Mouse (Mus musculus) kidney, embryonic 14.5 days (tissue): ENCODE results near the gene Gm9857. TPM values are rescaled to one million over a fixed set of nuclear protein-coding genes. Genes with fewer than 3 reads are reported as not detected.

Experiments used
- ATAC-seq: fragments of 200-750 bp; cut with Nextera tagmentation; 2 replicates; pipeline ENCODE4 v1.8.0; 2017; ENCODE audit warnings: moderate number of reproducible peaks, mild to moderate bottlenecking, moderate TSS enrichment, moderate library complexity; ENCODE audit not compliant: low FRiP score, low TSS enrichment
- H3K27ac ChIP-seq: fragments of 300-500 bp; sonication (generic); 2 replicates; pipeline ENCODE4 v1.5.1; 2014; ENCODE audit warnings: low read depth, mild to moderate bottlenecking, low read length, moderate library complexity, mixed read lengths
- H3K27me3 ChIP-seq: fragments of 300-500 bp; sonication (generic); 2 replicates; pipeline ENCODE4 v1.6.1; 2014; ENCODE audit warnings: mild to moderate bottlenecking, low read length; ENCODE audit not compliant: control insufficient read depth, insufficient read depth
- H3K36me3 ChIP-seq: fragments of 300-500 bp; sonication (generic); 2 replicates; pipeline ENCODE4 v1.6.1; 2014; ENCODE audit warnings: low read length, mixed read lengths; ENCODE audit not compliant: control insufficient read depth, insufficient read depth
- H3K4me1 ChIP-seq: fragments of 300-500 bp; sonication (generic); 2 replicates; pipeline ENCODE4 v1.6.1; 2014; ENCODE audit warnings: low read length, mixed read lengths; ENCODE audit not compliant: control insufficient read depth, insufficient read depth
- H3K4me2 ChIP-seq: fragments of 300-500 bp; sonication (generic); replicated peaks from 2 replicates; pipeline ENCODE4 v1.6.1; 2014; ENCODE audit warnings: low read depth, mild to moderate bottlenecking, low read length
- H3K4me3 ChIP-seq: fragments of 300-500 bp; sonication (generic); 2 replicates; pipeline ENCODE4 v1.5.1; 2014; ENCODE audit warnings: mild to moderate bottlenecking, low read length
- H3K9ac ChIP-seq: fragments of 300-500 bp; sonication (generic); 2 replicates; pipeline ENCODE4 v1.6.1; 2014; ENCODE audit warnings: low read depth, mild to moderate bottlenecking, low read length, moderate library complexity
- H3K9me3 ChIP-seq: fragments of 300-500 bp; sonication (generic); 2 replicates; pipeline ENCODE4 v1.6.1; 2016; ENCODE audit warnings: low read length; ENCODE audit not compliant: control insufficient read depth
- WGBS: fragments of 180-500 bp; shearing (Covaris S2); extraction: QIAGEN DNeasy Blood & Tissue Kit; methylation state at CpG from one replicate; pipeline ENCODE4 v1.1.7; 2014; 5-methylcytosine and 5-hydroxymethylcytosine counted together
- polyA plus RNA-seq: library from polyadenylated mRNA; unstranded; fragments of >200 nt; fragmentation: Nextera tagmentation; extraction: Ambion mirVana; gene quantifications from 2 replicates; pipeline ENCODE4 v1.2.1, GENCODE M21; 2014

Gene Gm9857
- polyA plus RNA-seq = not detected in 2 replicates

DNA sequence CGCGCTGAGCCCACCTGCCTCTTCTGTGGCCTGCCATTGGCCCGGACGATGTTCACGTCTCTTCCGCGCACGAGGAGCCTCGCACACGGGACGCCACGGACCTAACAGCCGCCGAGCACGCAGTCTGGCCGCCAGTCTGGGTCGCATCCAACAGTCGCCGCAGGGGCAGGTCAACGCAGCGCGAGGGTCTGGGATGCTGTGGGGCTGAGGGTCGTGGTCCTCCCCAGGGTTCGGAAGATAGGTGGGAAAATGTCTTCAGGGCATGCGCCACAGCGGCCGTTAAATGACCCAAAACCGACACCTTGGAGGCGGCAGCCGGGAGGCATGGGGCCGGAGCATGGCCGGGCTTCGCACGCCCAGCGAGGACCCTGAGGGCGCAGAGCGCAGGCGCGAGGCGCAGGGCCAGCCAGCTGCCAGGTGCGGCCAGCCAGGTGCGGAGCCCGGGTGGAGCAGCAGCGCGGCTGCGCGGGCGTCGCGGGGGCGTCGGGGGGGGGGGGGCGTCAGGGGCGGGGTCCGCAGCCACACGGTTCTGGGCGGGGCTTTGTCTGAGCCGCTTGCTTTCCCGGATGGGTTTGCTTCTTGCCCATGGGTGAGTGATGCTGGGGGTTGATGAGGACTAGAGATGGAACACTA is at the start of gene Gm9857:
TSS of gene Gm9857 (minus strand) at position 445 of the 633 bp plus-strand sequence.
- Histone ChIP-seq H3K4me2 (peak within 1 kb of the TSS; percentile 42), H3K4me3 (peak within 1 kb of the TSS; percentile 25), H3K4me1 (no peaks in the 10 kb centered on the region), H3K36me3 (no peaks in the 10 kb centered on the region), H3K9ac (no peak within 1 kb of the TSS), H3K27me3 (no peaks in the 10 kb centered on the region), H3K27ac (no peak within 1 kb of the TSS), H3K9me3 (peaks cover 7% of the 10 kb centered on the region)
- WGBS = 63% methylated on average over 52 of the region's 59 CpGs
- peak; percentile 76 for ATAC-seq

DNA sequence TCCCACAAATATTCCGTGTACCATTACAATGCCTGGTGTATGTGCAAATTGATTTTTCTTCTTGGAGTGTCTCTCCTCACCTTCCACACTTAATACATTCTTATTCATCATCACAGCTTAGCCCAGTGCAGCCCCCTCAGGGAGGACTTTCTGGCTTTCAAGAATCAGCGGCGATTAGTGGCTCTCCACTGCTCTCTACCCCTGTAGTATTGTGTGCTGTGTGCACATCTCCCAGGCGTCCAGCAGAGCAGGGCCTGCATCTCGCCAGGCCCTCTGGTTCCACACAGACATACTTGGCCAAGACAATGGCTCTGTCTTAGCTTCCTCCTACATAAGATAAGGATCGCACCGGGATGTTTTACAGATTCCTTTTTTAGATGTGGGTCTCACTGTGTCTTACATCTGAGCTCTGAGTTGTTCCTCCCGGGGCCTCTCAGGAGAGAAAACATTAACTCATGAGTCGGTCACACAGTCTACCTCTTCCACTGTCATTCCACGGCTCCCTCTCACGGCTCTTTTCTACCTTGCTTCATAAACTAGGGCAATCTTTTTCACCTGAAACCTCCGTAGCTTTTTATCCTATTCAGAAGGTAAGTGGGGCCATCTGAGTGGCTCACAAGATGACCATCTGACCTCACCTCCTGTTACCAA is 46.9 kb upstream of the Gm9857 start:
- H3K4me2 ChIP-seq = no peak overlapping the region
- H3K27me3 ChIP-seq = no peaks in the 10 kb centered on the region
- peaks cover 14% of the 10 kb centered on the region; the same call in 1 of the 2 replicates for H3K36me3 ChIP-seq
- no peak overlapping the region for H3K4me3 ChIP-seq
- H3K27ac ChIP-seq = no peak overlapping the region
- no peaks in the 10 kb centered on the region for H3K4me1 ChIP-seq
- WGBS = 84% methylated on average over 12 of the region's 12 CpGs
- no peaks in the 10 kb centered on the region for H3K9me3 ChIP-seq
- H3K9ac ChIP-seq = no peak overlapping the region
- no peak for ATAC-seq

DNA sequence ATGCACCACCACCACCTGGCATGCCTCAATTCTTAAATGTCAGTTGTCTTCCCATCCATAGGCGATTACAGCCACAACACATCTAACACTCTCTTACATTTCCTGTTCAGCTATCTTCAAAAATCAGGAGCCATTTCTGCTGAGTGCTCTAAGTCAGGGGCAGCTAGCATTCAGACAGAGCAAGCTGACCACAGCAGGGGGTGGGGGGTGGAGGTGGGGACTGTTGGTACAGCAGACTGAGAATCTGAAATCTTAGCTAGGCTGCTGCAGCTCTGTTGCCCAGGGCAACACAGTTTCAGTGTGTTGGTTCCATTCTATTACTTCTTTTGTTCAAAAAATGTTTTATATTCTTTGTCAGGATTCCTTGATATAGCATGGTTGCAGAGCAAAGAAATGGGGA is 46.3 kb upstream of the Gm9857 start:
- Histone ChIP-seq H3K9ac (no peak overlapping the region), H3K4me3 (no peak overlapping the region), H3K27ac (no peak overlapping the region), H3K4me2 (no peak overlapping the region), H3K36me3 (peaks cover 11% of the 10 kb centered on the region; the same call in 1 of the 2 replicates), H3K27me3 (no peaks in the 10 kb centered on the region), H3K9me3 (no peaks in the 10 kb centered on the region), H3K4me1 (no peaks in the 10 kb centered on the region)
- WGBS = 79% methylated on average over 1 of the region's 1 CpGs
- no peak for ATAC-seq

DNA sequence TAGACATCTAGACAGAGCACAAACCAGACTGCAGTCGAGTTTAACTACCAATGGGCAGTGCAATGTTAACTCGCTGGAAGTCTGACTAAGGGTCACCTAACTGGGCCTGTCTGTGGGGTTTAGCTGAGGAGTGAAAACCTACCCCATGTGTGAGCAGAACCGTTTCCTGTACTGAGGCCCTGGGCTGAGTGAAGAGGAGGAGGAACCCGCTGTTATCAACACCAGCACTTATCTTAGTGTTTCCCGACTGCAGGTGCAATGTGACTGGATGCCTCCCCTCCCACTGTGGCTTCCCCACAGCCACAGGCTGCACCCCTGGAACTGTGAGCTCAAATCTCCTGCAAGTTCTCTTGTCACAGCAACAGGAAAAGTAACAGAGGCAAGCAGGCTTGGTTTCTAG is 43.7 kb upstream of the Gm9857 start:
- Histone ChIP-seq H3K36me3 (peaks cover 19% of the 10 kb centered on the region), H3K4me3 (no peak overlapping the region), H3K27me3 (no peaks in the 10 kb centered on the region), H3K9me3 (0 out of 2 replicates have a peak, but pooled peaks cover 2% of the 10 kb centered on the region), H3K4me1 (no peaks in the 10 kb centered on the region), H3K9ac (no peak overlapping the region), H3K4me2 (no peak overlapping the region), H3K27ac (no peak overlapping the region)
- ATAC-seq = no peak
- 73% methylated on average over 5 of the region's 5 CpGs for WGBS

- 84% methylated on average over 6 of the region's 6 CpGs for WGBS
- H3K27me3 ChIP-seq = no peaks in the 10 kb centered on the region
- no peak overlapping the region for H3K4me3 ChIP-seq
- ATAC-seq = no peak
- H3K9ac ChIP-seq = no peak overlapping the region
- H3K9me3 ChIP-seq = 0 out of 2 replicates have a peak, but pooled peaks cover 2% of the 10 kb centered on the region
- no peak overlapping the region for H3K4me2 ChIP-seq
- no peak overlapping the region for H3K27ac ChIP-seq
- peaks cover 16% of the 10 kb centered on the region for H3K36me3 ChIP-seq
- H3K4me1 ChIP-seq = no peaks in the 10 kb centered on the region
Measured at GRCm38 (mm10) chr3:108981946-108982345, 41.7 kb upstream of the Gm9857 start.

DNA sequence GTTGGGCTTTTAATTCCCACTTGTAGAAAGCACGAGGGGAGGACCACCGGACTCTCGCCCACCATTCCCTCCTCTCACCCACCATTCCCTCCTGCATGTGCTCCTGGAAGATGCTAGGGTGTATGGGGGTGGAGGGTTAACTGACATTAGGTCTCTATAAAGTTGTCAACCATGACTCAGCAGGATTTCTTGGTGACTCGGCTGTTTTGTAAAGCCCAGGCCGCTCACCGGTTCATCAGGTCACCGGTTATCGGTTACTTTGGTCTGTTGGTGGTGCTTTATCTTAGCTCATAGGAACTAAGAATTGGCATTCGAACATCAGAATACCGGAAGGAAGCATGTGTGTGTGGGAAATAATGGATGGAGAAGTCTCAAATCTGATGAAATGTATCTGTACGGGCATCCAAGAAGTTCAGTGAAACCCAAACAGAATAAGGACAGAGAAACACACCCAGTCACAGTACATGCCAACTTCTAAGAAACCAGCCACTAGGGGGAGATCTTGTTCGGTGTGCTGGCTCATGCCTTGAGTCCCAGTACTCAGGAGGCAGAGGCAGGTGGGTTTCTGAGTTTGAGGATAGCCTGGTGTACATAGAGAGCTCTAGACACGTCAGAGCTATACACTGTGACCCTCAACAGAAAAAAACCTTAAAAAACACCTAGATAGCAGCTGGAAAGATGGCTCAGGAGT is 37.2 kb upstream of the Gm9857 start:
- Histone ChIP-seq H3K9me3 (0 out of 2 replicates have a peak, but pooled peaks cover 2% of the 10 kb centered on the region), H3K27ac (no peak overlapping the region), H3K9ac (no peak overlapping the region), H3K4me3 (no peak overlapping the region), H3K36me3 (peaks cover 16% of the 10 kb centered on the region), H3K4me2 (no peak overlapping the region), H3K4me1 (no peaks in the 10 kb centered on the region), H3K27me3 (no peaks in the 10 kb centered on the region)
- 96% methylated on average over 13 of the region's 13 CpGs for WGBS
- no peak for ATAC-seq

DNA sequence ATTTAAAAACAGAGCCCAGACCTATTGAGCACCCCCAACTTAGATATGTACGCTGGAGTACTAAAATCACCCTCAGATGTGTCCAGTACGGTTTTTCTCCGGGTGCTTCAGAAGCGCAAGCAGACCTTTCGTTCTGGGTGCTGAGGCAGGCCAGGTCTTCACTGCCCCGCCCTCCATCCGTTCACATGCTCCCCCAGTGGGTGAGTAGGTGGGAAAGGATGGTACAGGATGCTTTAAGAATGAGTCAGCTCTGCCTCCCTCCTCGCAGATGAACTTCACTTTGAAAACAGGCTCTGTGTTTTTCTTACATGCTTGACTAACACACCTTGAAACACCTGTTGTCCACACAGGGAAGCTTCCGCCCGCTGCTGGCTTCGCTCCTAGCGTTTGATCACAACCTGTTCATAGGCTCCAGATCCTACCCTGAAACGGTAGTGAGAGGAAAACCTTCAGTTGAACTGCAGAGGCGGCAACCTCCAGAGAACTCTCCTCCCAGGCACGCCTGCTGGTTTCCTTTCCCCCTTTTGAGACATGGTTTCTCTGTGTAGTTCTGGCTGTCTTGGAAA is 34.8 kb upstream of the Gm9857 start:
- 71% methylated on average over 15 of the region's 15 CpGs for WGBS
- Histone ChIP-seq H3K9me3 (0 out of 2 replicates have a peak, but pooled peaks cover 2% of the 10 kb centered on the region), H3K4me2 (no peak overlapping the region), H3K9ac (no peak overlapping the region), H3K27me3 (no peaks in the 10 kb centered on the region), H3K4me1 (no peaks in the 10 kb centered on the region), H3K36me3 (peaks cover 12% of the 10 kb centered on the region), H3K4me3 (no peak overlapping the region), H3K27ac (no peak overlapping the region)
- ATAC-seq = peak; percentile 60; the same call in 1 of the 2 replicates

DNA sequence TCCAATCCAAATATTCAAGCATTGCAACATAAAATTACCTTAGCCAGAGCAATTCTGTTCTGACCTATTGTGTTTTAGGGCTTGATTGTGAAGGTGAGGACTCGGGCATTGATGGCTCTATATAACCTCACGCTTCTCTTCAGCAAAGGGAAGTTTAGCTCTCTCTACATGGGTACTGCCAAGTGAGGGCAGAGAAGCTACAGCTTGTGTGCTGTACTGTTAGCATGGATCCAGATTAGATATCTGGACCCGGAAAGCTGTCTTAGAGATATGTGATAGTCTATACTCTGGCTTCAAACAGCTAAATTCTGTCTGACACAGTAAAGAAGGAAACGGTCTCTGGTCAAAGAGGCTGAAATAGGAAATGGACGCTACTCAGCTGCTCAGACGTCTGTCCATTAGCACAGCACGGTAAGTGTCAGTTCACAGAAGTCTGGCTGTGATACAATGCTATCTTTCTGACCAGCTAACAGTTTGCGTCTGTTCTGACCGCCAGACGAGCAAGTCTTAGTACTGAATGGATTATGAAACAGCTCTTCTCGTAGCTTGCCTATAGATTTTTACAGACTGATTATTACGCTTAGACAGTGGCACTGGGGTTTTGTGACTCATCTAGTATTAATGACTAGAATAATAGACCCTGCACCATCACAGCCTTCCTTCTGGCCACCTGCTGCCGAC is 33.9 kb upstream of the Gm9857 start:
- no peak overlapping the region for H3K9ac ChIP-seq
- H3K4me2 ChIP-seq = no peak overlapping the region
- H3K36me3 ChIP-seq = peaks cover 5% of the 10 kb centered on the region; the same call in 1 of the 2 replicates
- no peak overlapping the region for H3K27ac ChIP-seq
- H3K9me3 ChIP-seq = no peaks in the 10 kb centered on the region
- no peak overlapping the region for H3K4me3 ChIP-seq
- 87% methylated on average over 13 of the region's 13 CpGs for WGBS
- H3K27me3 ChIP-seq = no peaks in the 10 kb centered on the region
- H3K4me1 ChIP-seq = no peaks in the 10 kb centered on the region
- no peak for ATAC-seq
